Mouse (Mus musculus) ES-E14 (cell line): ENCODE measurements around the gene Gpr34. TPM values are rescaled to one million over a fixed set of nuclear protein-coding genes. Genes with fewer than 3 reads are reported as not detected.

Experiments used
- DNase-seq: peaks from one replicate; pipeline ENCODE4 v3.0.0-alpha.2; 2013; ENCODE audit warnings: low read depth, low spot score
- H3K27ac ChIP-seq: 2 replicates; pipeline ENCODE4 v1.5.1; 2012; ENCODE audit warnings: low read depth, mild to moderate bottlenecking, low read length, moderate library complexity, mixed read lengths; ENCODE audit not compliant: poor library complexity, insufficient read depth, severe bottlenecking
- H3K36me3 ChIP-seq: 2 replicates; pipeline ENCODE4 v1.6.1; 2012; ENCODE audit warnings: mild to moderate bottlenecking, low read length, moderate library complexity, mixed read lengths; ENCODE audit not compliant: control insufficient read depth, poor library complexity, insufficient read depth, severe bottlenecking
- H3K4me1 ChIP-seq, 2 experiments: fragments of 150-350 bp in 1 of 2; sonication (generic) in 1 of 2; 2 replicates each; pipeline ENCODE4 v1.6.1; 2012; ENCODE audit warnings: low read length in 2 of 2, mild to moderate bottlenecking in 1 of 2, mixed read lengths in 1 of 2; ENCODE audit not compliant: control insufficient read depth in 2 of 2, insufficient read depth in 2 of 2, poor library complexity in 1 of 2
- H3K4me3 ChIP-seq, 2 experiments: fragments of 150-350 bp in 1 of 2; sonication (generic) in 1 of 2; 2 replicates each; pipeline ENCODE4 v1.5.1; 2012; ENCODE audit warnings: low read length in 2 of 2, low read depth in 1 of 2, mild to moderate bottlenecking in 1 of 2, mixed read lengths in 1 of 2; ENCODE audit not compliant: insufficient read depth in 1 of 2, poor library complexity in 1 of 2, severe bottlenecking in 1 of 2
- H3K9ac ChIP-seq: 2 replicates; pipeline ENCODE4 v1.6.1; 2012; ENCODE audit warnings: low read depth, mild to moderate bottlenecking, low read length, mixed read lengths; ENCODE audit not compliant: poor library complexity, insufficient read depth, severe bottlenecking
- H3K9me3 ChIP-seq: fragments of 150-350 bp; sonication (generic); 2 replicates; pipeline ENCODE4 v1.6.1; 2012; ENCODE audit warnings: low read depth, mild to moderate bottlenecking, low read length; ENCODE audit not compliant: control insufficient read depth, insufficient read depth
- CHD2 ChIP-seq: IDR thresholded peaks from 2 replicates; pipeline ENCODE4 v1.6.1; 2014; ENCODE audit warnings: mild to moderate bottlenecking, low read depth, low read length, inconsistent platforms
- HCFC1 ChIP-seq: IDR thresholded peaks from 2 replicates; pipeline ENCODE4 v1.6.1; 2012; ENCODE audit warnings: low read length, inconsistent platforms, borderline replicate concordance; ENCODE audit not compliant: insufficient read depth
- MAFK ChIP-seq: IDR thresholded peaks from 2 replicates; pipeline ENCODE4 v1.6.1; 2014; ENCODE audit warnings: mild to moderate bottlenecking, low read depth, low read length, inconsistent platforms; ENCODE audit not compliant: insufficient read depth
- ZC3H11A ChIP-seq: IDR thresholded peaks from 2 replicates; pipeline ENCODE4 v1.6.1; 2012; ENCODE audit warnings: low read depth, mild to moderate bottlenecking, inconsistent platforms, low read length, borderline replicate concordance
- ZNF384 ChIP-seq: IDR thresholded peaks from 2 replicates; pipeline ENCODE4 v1.6.1; 2012; ENCODE audit warnings: low read depth, low read length, inconsistent platforms
- in situ Hi-C, 2 experiments: fragments of 600-800 bp; cut with MboI; formaldehyde crosslinking; loops; one replicate each; pipeline ENCODE4 v1.15.1; 2025; ENCODE audit warnings: low sequenced_read_pairs in 2 of 2, inconsistent platforms in 1 of 2; ENCODE audit not compliant: unreplicated experiment in 2 of 2
- total RNA-seq: library from RNA; depleted of rRNA; stranded (reverse); fragments of 300-350 nt; gene quantifications from 2 replicates; pipeline ENCODE4 v1.2.3, GENCODE M21; 2012

Gene Gpr34
- total RNA-seq, 1 experiment = not detected

DNA sequence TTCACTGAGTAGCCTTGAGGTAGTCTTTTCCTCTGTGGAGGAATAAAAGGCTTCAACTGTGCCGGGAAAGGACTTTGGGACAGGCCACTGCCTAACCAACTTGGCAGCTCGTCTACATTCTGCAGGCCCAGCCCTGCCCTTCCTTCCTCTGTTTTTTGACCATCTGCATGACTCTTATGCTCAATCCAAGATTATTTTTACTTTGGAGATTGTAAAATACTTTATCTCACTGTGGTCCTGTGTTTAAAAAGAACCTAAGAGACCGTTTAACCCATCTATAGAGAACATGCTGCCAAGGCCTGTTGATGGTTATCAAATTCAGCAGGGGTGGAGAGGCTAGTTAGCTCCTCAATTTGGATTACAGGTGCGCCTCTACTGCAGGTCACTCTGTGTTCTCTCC lies 10.4 kb upstream of the Gpr34 start:
- Histone ChIP-seq H3K9me3 (no peaks in the 10 kb centered on the region), H3K27ac (no peak overlapping the region), H3K9ac (no peak overlapping the region), H3K4me1 (no peaks in the 10 kb centered on the region), H3K4me3 (no peak overlapping the region), H3K36me3 (no peaks in the 10 kb centered on the region)
- DNase-seq = no peak
- TF ChIP-seq ZC3H11A = no peak
- TF ChIP-seq MAFK = no peak
- no peak for TF ChIP-seq ZNF384
- no peak for TF ChIP-seq CHD2
- TF ChIP-seq HCFC1 = no peak
- in situ Hi-C loops = no loop called here

DNA sequence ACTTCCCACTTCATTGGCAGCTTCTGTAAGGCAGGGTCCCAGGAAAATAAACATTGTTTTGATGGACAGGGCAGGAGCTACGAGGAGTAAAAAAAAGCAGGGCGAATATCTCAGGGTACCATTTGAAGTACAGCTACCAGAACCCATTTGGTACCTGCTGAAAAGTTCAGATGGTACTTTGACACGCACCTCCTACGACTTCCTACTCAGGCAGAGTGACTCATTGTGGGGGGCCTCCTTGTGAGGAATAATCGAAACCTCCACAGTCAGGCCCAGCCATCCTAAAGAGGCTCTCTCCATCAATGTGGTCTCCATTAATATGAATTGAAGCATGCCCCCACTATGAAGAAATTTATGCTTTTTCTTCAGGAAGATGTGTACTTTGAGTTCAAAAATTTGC lies 9.2 kb upstream of the Gpr34 start:
- DNase-seq = no peak
- Histone ChIP-seq H3K36me3 (no peaks in the 10 kb centered on the region), H3K4me1 (no peaks in the 10 kb centered on the region), H3K4me3 (no peak overlapping the region), H3K27ac (no peak overlapping the region), H3K9me3 (no peaks in the 10 kb centered on the region), H3K9ac (no peak overlapping the region)
- in situ Hi-C loops = no loop called here
- no peak for TF ChIP-seq MAFK
- no peak for TF ChIP-seq CHD2
- no peak for TF ChIP-seq HCFC1

DNA sequence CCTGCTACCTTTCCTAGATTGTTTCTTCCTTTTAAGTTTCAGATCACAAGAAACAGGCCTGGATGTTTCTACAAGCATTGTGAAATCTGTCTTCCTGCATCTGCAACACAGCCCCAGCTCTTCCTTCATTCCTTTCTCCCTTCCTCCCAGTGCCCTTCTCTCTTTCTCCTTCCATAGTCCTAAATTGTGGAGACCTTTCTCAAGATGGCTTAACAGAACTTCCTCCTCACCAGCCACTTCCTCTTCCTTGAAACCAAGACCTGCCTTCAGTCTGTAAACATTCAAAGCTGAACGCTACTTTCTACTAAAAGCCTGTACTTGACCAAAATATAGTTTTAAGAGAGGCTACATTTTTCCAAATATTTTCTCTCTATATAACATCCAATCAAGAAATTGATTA lies 4.5 kb downstream of the Gpr34 start:
- Histone ChIP-seq H3K4me3 (no peak overlapping the region), H3K4me1 (no peaks in the 10 kb centered on the region), H3K27ac (no peak overlapping the region), H3K9me3 (no peaks in the 10 kb centered on the region), H3K9ac (no peak overlapping the region), H3K36me3 (no peaks in the 10 kb centered on the region)
- no peak for DNase-seq
- TF ChIP-seq ZNF384 = no peak
- in situ Hi-C loops = no loop called here

DNA sequence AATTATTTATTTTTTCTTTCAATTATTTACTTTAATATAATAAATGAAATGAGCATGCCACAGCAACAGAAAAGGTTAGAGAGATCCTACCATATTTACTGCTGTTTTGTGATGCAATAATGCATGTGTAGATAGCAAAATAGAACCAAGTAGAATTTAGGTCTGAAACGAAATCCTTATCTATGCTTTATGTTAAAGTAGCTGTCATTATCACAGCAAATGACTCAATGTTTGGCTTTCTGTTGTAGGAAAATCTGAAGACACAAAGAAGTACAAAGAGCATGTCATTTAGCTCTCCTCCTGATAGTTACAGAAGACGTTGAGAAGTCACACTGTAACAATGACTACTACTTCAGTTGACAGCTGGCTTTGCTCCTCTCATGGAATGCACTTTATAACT lies 7.0 kb downstream of the Gpr34 start:
- H3K9ac ChIP-seq = no peak overlapping the region
- DNase-seq = no peak
- H3K36me3 ChIP-seq = no peaks in the 10 kb centered on the region
- in situ Hi-C loops = no loop called here
- H3K27ac ChIP-seq = no peak overlapping the region
- TF ChIP-seq MAFK = no peak
- no peak for TF ChIP-seq HCFC1
- TF ChIP-seq ZC3H11A = no peak
- no peak for TF ChIP-seq ZNF384
- no peak for TF ChIP-seq CHD2
- H3K4me3 ChIP-seq = no peak overlapping the region
- H3K9me3 ChIP-seq = no peaks in the 10 kb centered on the region
- H3K4me1 ChIP-seq = no peaks in the 10 kb centered on the region

DNA sequence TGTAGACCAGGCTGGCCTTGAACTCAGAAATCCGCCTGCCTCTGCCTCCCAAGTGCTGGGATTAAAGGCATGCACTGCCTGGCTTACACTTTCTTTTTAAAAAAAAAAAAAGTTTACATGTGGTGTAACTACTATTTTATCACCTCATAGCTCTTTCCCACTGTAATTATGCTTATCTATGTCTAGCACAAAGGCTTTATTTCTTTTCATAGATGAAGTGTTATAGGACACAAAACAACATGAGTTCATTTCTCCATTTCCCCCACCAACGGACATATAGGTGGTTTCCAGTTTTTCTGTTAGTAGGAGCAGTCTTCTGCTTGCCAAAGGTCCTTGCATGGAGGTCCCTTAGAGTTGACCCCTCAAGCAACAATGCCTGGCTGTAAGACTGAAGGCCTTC lies 20.0 kb downstream of the Gpr34 start:
- DNase-seq = no peak
- H3K4me1 ChIP-seq = no peaks in the 10 kb centered on the region
- H3K9me3 ChIP-seq = no peaks in the 10 kb centered on the region
- no peak overlapping the region for H3K4me3 ChIP-seq
- in situ Hi-C loops = loop anchor here (25.0 kb wide), 1 partner anchor 415 kb away; no protein-coding TSS in a partner anchor
- H3K36me3 ChIP-seq = no peaks in the 10 kb centered on the region
- no peak overlapping the region for H3K9ac ChIP-seq
- TF ChIP-seq ZC3H11A = no peak
- no peak for TF ChIP-seq MAFK
- no peak for TF ChIP-seq ZNF384
- TF ChIP-seq HCFC1 = no peak
- TF ChIP-seq CHD2 = no peak
- no peak overlapping the region for H3K27ac ChIP-seq
